Mouse (Mus musculus) bone marrow, adult 2 months (tissue): ENCODE results near the gene Wbp1l. TPM values are rescaled to one million over a fixed set of nuclear protein-coding genes. Genes with fewer than 3 reads are reported as not detected.

Experiments used
- H3K27ac ChIP-seq: fragments of 200-500 bp; 2 replicates; pipeline ENCODE4 v1.5.1; 2012; ENCODE audit warnings: low read depth, mild to moderate bottlenecking, control low read depth, inconsistent platforms, low read length; ENCODE audit not compliant: control insufficient read depth, poor library complexity, insufficient read depth
- H3K4me1 ChIP-seq: fragments of 200-500 bp; 2 replicates; pipeline ENCODE4 v1.6.1; 2011; ENCODE audit warnings: low read length; ENCODE audit not compliant: control insufficient read depth, insufficient read depth
- H3K4me3 ChIP-seq: fragments of 200-500 bp; replicated peaks from 2 replicates; pipeline ENCODE3; 2011; ENCODE audit warnings: mild to moderate bottlenecking, low read depth, low read length, control low read depth; ENCODE audit not compliant: control insufficient read depth
- CTCF ChIP-seq: fragments of 200-500 bp; IDR thresholded peaks from 2 replicates; pipeline ENCODE4 v1.5.1; 2011; ENCODE audit warnings: low read length, control low read depth; ENCODE audit not compliant: control insufficient read depth, insufficient read depth
- POLR2A ChIP-seq: fragments of 200-500 bp; IDR thresholded peaks from 2 replicates; pipeline ENCODE4 v1.6.1; 2011; ENCODE audit warnings: low read depth, mild to moderate bottlenecking, control low read depth, low read length, borderline replicate concordance; ENCODE audit not compliant: control insufficient read depth
- WGBS: fragments of 180-500 bp; shearing (Covaris S2); methylation state at CpG from one replicate; pipeline ENCODE4 v1.1.7; 2018; 5-methylcytosine and 5-hydroxymethylcytosine counted together
- polyA plus RNA-seq: library from polyadenylated mRNA; stranded (reverse); fragments of >200 nt; gene quantifications from 2 replicates; pipeline ENCODE4 v1.2.4, GENCODE M21; 2011; ENCODE audit warnings: low replicate concordance; ENCODE audit not compliant: missing spikeins, insufficient read depth, insufficient read length

Gene Wbp1l
- 15.8 and 29.3 TPM in 2 replicates for polyA plus RNA-seq

- peak; percentile 84; the same call in 1 of the 2 replicates for TF ChIP-seq POLR2A
- TF ChIP-seq CTCF: no peak
- Histone ChIP-seq H3K4me3 (peak within 1 kb of the TSS; percentile 91), H3K4me1 (peaks cover 2% of the 10 kb centered on the region; the same call in 1 of the 2 replicates), H3K27ac (peak within 1 kb of the TSS; percentile 76)
- WGBS: under 1% methylated on average over 22 of the region's 22 CpGs
Measured at GRCm38 (mm10) chr19:46598720-46599252, at the start of gene Wbp1l. Wbp1l (plus strand) TSS chr19:46599084.

DNA sequence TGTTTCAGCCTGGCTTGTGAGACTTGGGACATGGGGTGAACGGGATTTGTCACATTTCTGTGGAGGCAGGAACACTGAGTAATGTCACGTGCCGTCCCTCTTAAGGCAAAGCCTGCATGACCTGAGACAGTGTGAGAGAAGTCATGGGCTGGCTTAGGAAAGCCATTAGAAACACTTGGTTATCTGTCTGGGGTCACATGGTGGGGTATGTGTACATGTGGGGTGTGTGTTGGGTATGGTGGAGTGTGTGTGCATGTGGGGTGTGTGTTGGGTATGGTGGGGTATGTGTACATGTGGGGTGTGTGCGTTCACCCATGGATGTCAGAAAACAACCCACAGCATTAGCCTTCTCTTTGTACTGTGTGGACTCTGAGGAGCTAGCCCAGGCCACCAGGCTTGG is 48.5 kb upstream of the Wbp1l start:
- TF ChIP-seq CTCF: no peak
- no peak for TF ChIP-seq POLR2A
- H3K4me1 ChIP-seq: no peaks in the 10 kb centered on the region; the same call in 1 of the 2 replicates
- WGBS: 84% methylated on average over 4 of the region's 4 CpGs
- no peak overlapping the region for H3K4me3 ChIP-seq
- H3K27ac ChIP-seq: no peak overlapping the region

DNA sequence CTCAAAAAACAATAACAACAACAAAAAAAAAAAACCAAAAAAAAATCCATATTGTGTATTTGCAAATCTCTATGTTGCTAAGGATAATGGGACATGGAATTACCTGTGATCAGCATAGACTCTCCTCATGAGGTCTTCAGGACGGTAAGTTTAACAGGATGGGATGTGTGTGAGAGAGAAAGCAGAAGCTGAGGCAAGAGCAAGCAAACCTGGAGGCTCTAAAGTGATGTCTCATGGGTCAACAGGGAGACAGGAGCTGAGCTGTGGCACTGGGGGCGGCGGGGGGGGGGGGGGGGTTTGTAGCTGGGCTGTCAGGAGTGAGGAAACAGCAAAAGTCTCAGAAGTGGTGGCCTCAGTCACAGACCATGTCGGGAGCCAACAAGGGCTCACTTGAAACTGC is 46.4 kb upstream of the Wbp1l start:
- no peaks in the 10 kb centered on the region; the same call in 1 of the 2 replicates for H3K4me1 ChIP-seq
- H3K27ac ChIP-seq: no peak overlapping the region
- no peak overlapping the region for H3K4me3 ChIP-seq
- 62% methylated on average over 4 of the region's 4 CpGs for WGBS
- no peak for TF ChIP-seq POLR2A
- no peak for TF ChIP-seq CTCF

GRCm38 (mm10) chr19:46553541-46553955 is 45.3 kb upstream of the Wbp1l start:
- no peaks in the 10 kb centered on the region; the same call in 1 of the 2 replicates for H3K4me1 ChIP-seq
- H3K4me3 ChIP-seq: no peak overlapping the region
- TF ChIP-seq CTCF (no peak), POLR2A (no peak)
- whole genome bisulfite sequencing: 24% methylated on average over 11 of the region's 11 CpGs
- H3K27ac ChIP-seq: peak overlapping the region; percentile 78

GRCm38 (mm10) chr19:46558009-46558408 is 40.9 kb upstream of the Wbp1l start:
- H3K4me1 ChIP-seq: no peaks in the 10 kb centered on the region; the same call in 1 of the 2 replicates
- no peak overlapping the region for H3K4me3 ChIP-seq
- 88% methylated on average over 8 of the region's 8 CpGs for WGBS
- TF ChIP-seq POLR2A (no peak), CTCF (no peak)
- H3K27ac ChIP-seq: no peak overlapping the region

- no peak overlapping the region for H3K27ac ChIP-seq
- no peak overlapping the region for H3K4me3 ChIP-seq
- 86% methylated on average over 12 of the region's 12 CpGs for WGBS
- TF ChIP-seq CTCF: no peak
- no peak for TF ChIP-seq POLR2A
- no peaks in the 10 kb centered on the region; the same call in 1 of the 2 replicates for H3K4me1 ChIP-seq
Measured at GRCm38 (mm10) chr19:46558631-46559030, 40.3 kb upstream of the Wbp1l start.

- Histone ChIP-seq H3K4me3 (no peak overlapping the region), H3K27ac (no peak overlapping the region), H3K4me1 (no peaks in the 10 kb centered on the region; the same call in 1 of the 2 replicates)
- WGBS: 21% methylated on average over 1 of the region's 1 CpGs
- peak; percentile 73 for TF ChIP-seq CTCF
- no peak for TF ChIP-seq POLR2A
Measured at GRCm38 (mm10) chr19:46562132-46562531, 36.8 kb upstream of the Wbp1l start.

GRCm38 (mm10) chr19:46562581-46563515 is 36.0 kb upstream of the Wbp1l start:
- WGBS: 89% methylated on average over 14 of the region's 14 CpGs
- TF ChIP-seq POLR2A: no peak
- TF ChIP-seq CTCF: no peak
- no peak overlapping the region for H3K4me3 ChIP-seq
- no peaks in the 10 kb centered on the region; the same call in 1 of the 2 replicates for H3K4me1 ChIP-seq
- no peak overlapping the region for H3K27ac ChIP-seq
